Mouse (Mus musculus) G1E-ER4 (cell line): ENCODE data around the gene Znrf1. TPM values are rescaled to one million over a fixed set of nuclear protein-coding genes. Genes with fewer than 3 reads are reported as not detected.

Experiments
- GATA1 ChIP-seq: IDR thresholded peaks from one replicate; pipeline ENCODE4 v1.8.0; 2012; ENCODE audit warnings: low read length, inconsistent platforms
- polyA plus RNA-seq: library from polyadenylated mRNA; stranded (reverse); fragments of >175 nt; gene quantifications from 2 replicates; pipeline ENCODE4 v1.2.3, GENCODE M21; 2012

Znrf1 gene
- polyA plus RNA-seq, 1 experiment: 36.4 TPM

DNA sequence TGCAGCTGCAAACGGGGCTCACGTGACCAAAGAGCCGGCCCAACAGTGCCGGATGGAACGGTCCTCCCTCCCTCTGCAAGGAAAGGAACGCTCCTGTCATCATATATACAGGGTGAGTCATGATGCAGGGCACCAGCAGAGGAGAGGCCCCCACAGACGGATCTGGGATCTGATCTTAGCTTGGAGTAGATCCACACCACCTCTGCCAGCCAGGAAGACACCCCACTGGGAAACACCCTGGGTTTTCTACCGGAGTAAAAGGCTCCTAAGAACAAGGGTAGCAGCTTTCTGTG is 90.6 kb downstream of the Znrf1 start:
- TF ChIP-seq GATA1: no peak

DNA sequence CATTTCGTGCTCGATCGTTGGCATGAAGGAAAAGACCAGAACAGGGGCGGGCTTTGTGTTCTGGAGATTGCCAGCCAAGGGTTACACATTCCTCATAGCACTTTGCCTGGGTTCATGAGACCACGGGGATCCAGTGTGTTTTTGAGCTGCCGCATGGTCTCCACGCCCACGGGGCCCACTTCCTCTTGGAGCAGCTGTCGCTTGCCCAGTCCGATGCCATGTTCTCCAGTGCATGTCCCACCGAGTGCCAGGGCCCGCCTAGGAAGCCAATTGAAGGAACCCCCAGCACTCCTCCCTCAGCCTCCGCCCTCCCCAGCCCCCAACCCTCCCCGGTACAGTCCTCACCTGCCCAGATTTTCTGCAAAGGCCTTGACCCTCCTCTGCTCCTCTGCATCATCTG is 91.0 kb downstream of the Znrf1 start:
- no peak for TF ChIP-seq GATA1

DNA sequence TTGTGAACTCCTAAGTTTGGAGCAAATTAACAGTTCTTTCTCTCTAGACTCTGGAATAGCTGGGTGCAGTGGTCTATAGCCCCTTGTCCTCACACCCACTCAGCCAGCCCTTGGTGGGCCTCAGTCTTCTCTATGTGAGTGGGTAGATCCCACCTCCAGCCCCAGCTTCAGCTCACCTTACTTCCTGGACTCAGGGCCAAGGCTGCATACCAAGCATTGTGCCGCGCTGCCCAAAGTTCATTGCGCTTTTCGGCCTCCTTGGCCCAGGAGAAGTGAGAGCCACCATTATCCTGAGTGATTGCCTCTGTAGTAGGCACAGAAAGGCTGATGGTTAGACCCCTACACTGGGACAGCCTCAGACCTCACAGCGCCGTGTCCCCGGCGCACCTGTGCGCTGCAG is 92.0 kb downstream of the Znrf1 start:
- no peak for TF ChIP-seq GATA1

- TF ChIP-seq GATA1: no peak
Measured at GRCm38 (mm10) chr8:111628401-111628800, 92.5 kb downstream of the Znrf1 start.

DNA sequence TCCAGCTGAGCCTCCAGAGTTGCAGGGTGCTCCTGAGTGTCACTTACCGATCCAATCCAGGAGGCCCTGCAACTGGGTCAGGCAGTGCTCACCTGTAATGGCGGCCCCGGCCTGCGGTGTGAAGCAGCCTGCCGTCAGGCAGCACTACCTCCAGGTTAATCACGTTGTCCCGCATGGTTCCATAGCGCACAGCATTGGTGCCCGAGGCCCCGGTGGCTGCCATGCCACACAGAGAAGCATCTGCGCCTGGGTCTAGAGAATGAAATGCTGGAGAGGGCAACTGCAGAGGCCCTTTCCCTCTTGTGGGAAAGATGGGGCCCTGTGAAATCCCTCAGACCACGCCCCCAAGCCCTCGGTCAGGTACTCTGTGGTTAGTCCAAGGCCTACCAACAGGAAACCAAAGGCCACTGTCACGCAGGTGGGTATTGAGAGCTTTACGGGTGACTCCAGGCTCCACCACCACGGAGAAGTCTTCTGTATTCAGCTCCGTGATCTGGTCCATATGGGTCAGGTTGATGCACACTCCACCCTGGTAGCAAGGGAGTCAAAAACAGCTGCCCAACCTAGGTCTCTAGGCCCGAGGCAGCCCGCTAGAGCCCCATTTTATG is 93.1 kb downstream of the Znrf1 start:
- no peak for TF ChIP-seq GATA1

DNA sequence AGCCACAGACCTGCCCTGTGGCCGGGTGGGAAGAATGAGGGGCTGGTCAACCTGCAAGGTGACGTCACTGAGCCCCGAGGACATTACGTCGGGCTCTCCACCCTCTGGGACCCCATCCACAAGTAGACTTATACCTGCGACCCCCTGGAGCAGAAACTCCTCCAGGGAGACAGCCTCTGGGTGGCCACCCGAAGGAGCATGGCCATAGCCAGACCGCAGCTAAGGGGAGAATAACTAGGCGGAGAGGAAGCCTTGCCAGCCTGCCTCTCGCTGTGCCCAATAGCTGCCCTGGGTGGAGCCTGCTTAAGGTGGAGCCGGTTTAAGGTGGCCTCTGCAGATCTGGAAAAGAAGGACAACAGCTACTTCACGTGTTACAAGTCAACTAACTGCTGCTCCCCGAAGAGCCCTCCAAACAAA is 94.2 kb downstream of the Znrf1 start, which contains the start of gene Ldhd:
Ldhd (minus strand) TSS at position 270 of the 417 bp plus-strand sequence.
- no peak for TF ChIP-seq GATA1

- TF ChIP-seq GATA1: no peak
Measured at GRCm38 (mm10) chr8:111631589-111631988, 95.7 kb downstream of the Znrf1 start.

- no peak for TF ChIP-seq GATA1
Measured at GRCm38 (mm10) chr8:111632976-111633375, 97.1 kb downstream of the Znrf1 start.

- TF ChIP-seq GATA1: no peak
Measured at GRCm38 (mm10) chr8:111638086-111638485, 102.2 kb downstream of the Znrf1 start.

DNA sequence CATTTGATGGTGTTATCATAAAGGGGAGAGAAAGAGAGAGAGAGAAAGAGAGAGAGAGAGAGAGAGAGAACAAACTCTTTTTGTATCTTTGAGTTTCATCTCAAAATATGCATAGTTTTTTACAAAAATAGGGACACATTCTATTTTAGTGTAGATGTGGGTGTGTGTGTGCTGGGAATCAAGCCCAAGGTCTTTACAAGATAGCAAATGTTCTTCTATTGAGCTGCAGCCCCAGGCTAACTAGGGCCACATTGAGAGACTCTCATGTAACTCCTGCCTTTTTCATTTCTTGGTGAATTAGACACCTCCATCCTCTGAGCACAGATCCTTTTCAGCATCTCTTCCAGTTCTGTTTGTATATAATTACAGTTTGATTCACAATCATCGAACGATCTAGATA is 105.2 kb downstream of the Znrf1 start:
- TF ChIP-seq GATA1: no peak

GRCm38 (mm10) chr8:111642496-111642895 is 106.6 kb downstream of the Znrf1 start:
- no peak for TF ChIP-seq GATA1

- TF ChIP-seq GATA1: no peak
Measured at GRCm38 (mm10) chr8:111642939-111643263, 107.0 kb downstream of the Znrf1 start.

DNA sequence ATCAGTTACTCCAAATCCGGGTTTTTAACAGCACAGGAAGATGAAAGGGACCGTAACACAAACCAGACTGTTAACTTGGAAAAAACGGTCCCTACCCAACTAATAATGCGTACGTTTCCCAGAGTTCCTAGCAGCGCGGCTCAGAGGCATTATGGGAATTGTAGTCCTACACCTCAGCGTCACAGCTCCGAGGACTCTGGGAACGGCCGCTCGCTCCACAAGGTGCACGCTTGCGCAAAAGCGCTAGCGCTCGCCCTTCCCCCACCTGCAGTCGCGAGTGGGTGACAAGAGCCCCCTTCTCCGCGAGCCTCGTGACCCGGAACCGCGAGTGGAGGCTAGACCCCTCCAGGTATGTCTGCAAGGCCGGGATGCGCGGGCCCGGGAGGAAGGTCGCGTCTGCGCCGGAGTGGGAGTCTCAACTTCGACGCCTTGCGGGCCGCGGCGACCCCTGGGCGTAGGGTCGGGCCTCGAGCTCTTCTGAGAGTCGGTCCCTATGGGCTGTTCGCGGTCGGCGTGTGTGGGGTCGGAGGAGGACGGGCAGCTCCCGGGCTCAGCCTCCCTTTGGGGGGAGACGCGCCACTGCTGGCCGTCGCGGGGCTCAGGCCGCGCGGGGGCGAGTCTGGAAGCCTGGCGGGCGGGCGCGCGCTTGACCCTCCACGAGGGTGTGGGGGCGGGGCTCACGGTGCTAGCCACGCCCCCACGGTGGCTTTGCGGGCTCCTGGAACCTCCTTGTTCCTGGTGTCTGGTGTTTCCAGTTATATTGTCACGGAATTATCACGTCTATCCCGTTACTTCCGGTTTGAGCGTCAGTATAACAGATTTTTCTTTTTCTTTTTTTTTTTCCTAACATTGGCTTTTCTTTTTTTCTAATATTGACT is 107.6 kb downstream of the Znrf1 start, which contains the start of gene Zfp1:
Zfp1 (plus strand) TSS at position 138 of the 878 bp plus-strand sequence.
- no peak for TF ChIP-seq GATA1

DNA sequence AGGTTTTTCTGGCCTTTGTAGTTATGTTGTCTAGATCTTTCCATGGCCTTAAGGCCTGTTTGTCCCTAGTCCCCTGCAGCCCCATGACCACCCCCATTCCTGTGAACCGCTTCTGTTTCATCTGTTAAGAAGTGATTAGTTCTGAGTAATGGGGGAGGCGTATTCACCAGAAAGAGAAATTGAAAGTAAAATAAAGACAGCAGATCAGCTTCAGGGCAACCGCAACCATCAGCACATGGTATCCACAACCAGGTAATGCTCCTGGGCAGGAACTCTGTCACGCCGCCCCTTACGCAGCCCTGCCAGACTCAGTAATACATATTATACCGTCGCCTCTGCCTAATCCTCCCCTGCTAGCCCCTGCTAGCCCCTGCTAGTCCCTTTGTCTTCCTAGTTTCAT is 109.8 kb downstream of the Znrf1 start:
- TF ChIP-seq GATA1: no peak

- TF ChIP-seq GATA1: no peak
Measured at GRCm38 (mm10) chr8:111648834-111649233, 112.9 kb downstream of the Znrf1 start.

- TF ChIP-seq GATA1: no peak
Measured at GRCm38 (mm10) chr8:111650651-111651050, 114.8 kb downstream of the Znrf1 start.

- TF ChIP-seq GATA1: no peak
Measured at GRCm38 (mm10) chr8:111653524-111653923, 117.6 kb downstream of the Znrf1 start.

- TF ChIP-seq GATA1: no peak
Measured at GRCm38 (mm10) chr8:111657312-111657854, 121.5 kb downstream of the Znrf1 start.
